Mouse (Mus musculus): ENCODE measurements around the gene Actl11.

- no peak for TF ChIP-seq GATA1 (IDR thresholded peaks at IDR 0.05; ENCODE audit: borderline replicate concordance, low read length)
- TF ChIP-seq FLI1 (IDR thresholded peaks at IDR 0.05; ENCODE audit: low read length): no peak
Observed at GRCm38 (mm10) chr9:107978815-107979214, 50.5 kb downstream of the Actl11 start.

All from megakaryocyte, embryonic 14.5 days (primary cell).